Mouse (Mus musculus): ENCODE measurements at regions not wholly inside any gene's neighbourhood (a gene's known extent, or its start where the extent isn't known, plus 50 kb on each side); places are given as distances from the start of the nearest gene placed in this dataset.
"Not testable (repeated sequence)": the region's sequence is repeated elsewhere in the genome, so short reads cannot be mapped to it uniquely, and the experiment has no call there.

- DNase-seq, result peak; percentile 26 to 31
- intact Hi-C loops (cut with DNase I), result no loop called here
Observed at GRCm38 (mm10) chr14:104208855-104209254, 258.9 kb downstream of the Pou4f1 start.

GRCm38 (mm10) chr14:104208040-104208816 is 259.6 kb downstream of the Pou4f1 start:
- no peak for DNase-seq
- intact Hi-C loops (cut with DNase I), result no loop called here

GRCm38 (mm10) chr14:104206602-104207001 is 261.2 kb downstream of the Pou4f1 start:
- DNase-seq, result peak in 1 of 2 experiments; percentile 16
- intact Hi-C loops (cut with DNase I), result no loop called here

GRCm38 (mm10) chr14:104203239-104203986 is 264.4 kb downstream of the Pou4f1 start:
- DNase-seq, result no peak
- intact Hi-C loops (cut with DNase I), result loop anchor here (5.0 kb wide), 1 partner anchor 486 kb away; no protein-coding TSS in a partner anchor

- DNase-seq, result no peak
- intact Hi-C loops (cut with DNase I), result no loop called here
Observed at GRCm38 (mm10) chr14:104193198-104193597, 274.6 kb downstream of the Pou4f1 start.

- intact Hi-C loops (cut with DNase I), result no loop called here
- DNase-seq, result no peak
Observed at GRCm38 (mm10) chr14:104175122-104175521, 292.7 kb downstream of the Pou4f1 start.

- peak; percentile 1 to 23 for DNase-seq
- intact Hi-C loops (cut with DNase I), result no loop called here
Observed at GRCm38 (mm10) chr14:104146841-104147240, 302.6 kb upstream of the Ednrb start.

GRCm38 (mm10) chr14:104145395-104145794 is 301.2 kb upstream of the Ednrb start:
- intact Hi-C loops (cut with DNase I), result no loop called here
- DNase-seq, result no peak

- no peak for DNase-seq
- intact Hi-C loops (cut with DNase I), result no loop called here
Observed at GRCm38 (mm10) chr14:104114986-104115951, 271.1 kb upstream of the Ednrb start.

GRCm38 (mm10) chr14:104114182-104114581 is 270.0 kb upstream of the Ednrb start:
- intact Hi-C loops (cut with DNase I), result no loop called here
- no peak for DNase-seq

GRCm38 (mm10) chr14:104113448-104113847 is 269.2 kb upstream of the Ednrb start:
- intact Hi-C loops (cut with DNase I), result no loop called here
- DNase-seq, result no peak

GRCm38 (mm10) chr14:104086381-104086780 is 242.2 kb upstream of the Ednrb start:
- intact Hi-C loops (cut with DNase I), result no loop called here
- DNase-seq, result no peak

- intact Hi-C loops (cut with DNase I); DNase-seq: not testable (repeated sequence)
Observed at GRCm38 (mm10) chr14:104064199-104064598, 220.0 kb upstream of the Ednrb start.

- intact Hi-C loops (cut with DNase I), result no loop called here
- DNase-seq, result no peak
Observed at GRCm38 (mm10) chr14:104053697-104054096, 209.5 kb upstream of the Ednrb start.

- intact Hi-C loops (cut with DNase I), result loop anchor here (1.0 to 10.0 kb wide), 4 partner anchors 494 to 1066 kb away; no protein-coding TSS in a partner anchor
- peak; percentile 51 to 64 for DNase-seq
Observed at GRCm38 (mm10) chr14:104038628-104039325, 194.6 kb upstream of the Ednrb start.

GRCm38 (mm10) chr14:104033606-104034005 is 189.4 kb upstream of the Ednrb start:
- no peak for DNase-seq
- intact Hi-C loops (cut with DNase I), result loop anchor here (10.0 kb wide), 2 partner anchors 489 to 1071 kb away; no protein-coding TSS in a partner anchor

- intact Hi-C loops (cut with DNase I), result loop anchor here (10.0 kb wide), 2 partner anchors 486 to 1074 kb away; no protein-coding TSS in a partner anchor
- DNase-seq, result no peak
Observed at GRCm38 (mm10) chr14:104030784-104031470, 186.7 kb upstream of the Ednrb start.

- DNase-seq, result peak in 1 of 2 experiments; percentile 5
- intact Hi-C loops (cut with DNase I), result loop anchor here (1.0 to 10.0 kb wide), 3 partner anchors 311 to 1075 kb away; no protein-coding TSS in a partner anchor
Observed at GRCm38 (mm10) chr14:104029668-104030530, 185.7 kb upstream of the Ednrb start.
